Mouse (Mus musculus): ENCODE data around the gene Ubd.
"Not testable (repeated sequence)": the region's sequence is repeated elsewhere in the genome, so short reads cannot be mapped to it uniquely, and the experiment has no call there.

Gene Ubd

DNA sequence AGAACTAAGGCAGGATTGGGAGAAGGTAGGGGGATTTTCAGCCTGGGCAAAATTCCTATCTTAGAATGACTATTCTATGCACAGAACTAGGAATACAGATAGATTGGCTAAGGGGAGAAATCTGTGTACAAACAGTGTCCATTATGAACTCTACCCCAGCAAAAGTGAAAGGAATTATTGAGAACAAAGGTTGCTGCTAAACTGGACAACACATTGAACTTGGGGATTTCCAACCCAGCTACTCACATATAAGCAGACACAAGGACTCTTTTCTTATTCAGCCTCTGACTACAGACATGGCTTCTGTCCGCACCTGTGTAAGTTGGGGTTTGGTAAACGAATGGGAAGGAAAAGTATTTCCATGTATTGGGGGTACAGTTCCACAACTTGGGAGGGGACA lies at the start of gene Ubd:
Gene Ubd, plus strand, starts transcription at position 237 of the 400 bp plus-strand sequence.
- no peak for DNase-seq (ENCODE audit: low spot score in 2 of 2)

DNA sequence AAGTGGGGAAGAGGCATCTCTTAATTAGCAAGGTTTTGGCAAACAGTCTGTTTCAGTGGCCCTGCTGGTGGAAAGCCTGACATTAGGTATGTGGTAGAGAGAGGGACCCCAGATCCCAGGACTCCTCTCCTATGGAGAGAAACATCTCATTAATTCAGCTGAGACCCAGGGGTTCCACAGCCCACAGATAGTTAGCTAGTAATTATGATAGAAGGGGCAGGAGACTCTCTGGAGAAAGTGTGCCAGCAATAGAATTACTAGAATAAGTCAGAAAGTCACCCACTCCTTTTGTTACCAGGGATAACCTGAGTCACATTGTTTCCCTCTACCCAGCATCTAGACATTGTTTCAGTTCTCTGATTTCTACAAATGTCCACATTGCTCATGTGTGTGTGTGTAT lies 32.3 kb upstream of the Ubd start, which contains the start of gene Olfr93:
Gene Olfr93, minus strand, starts transcription at position 101 of the 400 bp plus-strand sequence.
- DNase-seq (ENCODE audit: low spot score in 2 of 2) = no peak

DNA sequence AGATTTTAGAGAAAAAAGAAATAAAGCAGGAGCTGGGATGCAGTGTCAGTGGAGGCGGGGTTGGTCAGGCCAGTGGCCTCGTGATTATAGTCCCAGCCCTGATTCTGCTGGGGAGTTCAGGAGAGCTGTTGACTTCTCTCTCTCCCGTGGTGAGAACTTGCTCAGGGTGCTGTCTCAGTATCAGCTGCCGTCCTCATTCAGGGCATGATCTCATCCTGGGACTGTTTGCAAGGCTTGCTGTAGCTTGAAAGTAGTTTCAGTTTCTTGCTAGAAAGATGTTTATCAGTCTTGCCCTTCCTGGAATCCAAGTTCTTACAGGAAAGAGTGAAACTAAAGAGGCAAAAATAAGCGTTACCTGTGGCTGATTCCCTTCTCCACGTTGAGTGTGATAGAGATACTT lies 8.2 kb upstream of the Ubd start:
- no peak for DNase-seq (ENCODE audit: low spot score in 2 of 2)

DNA sequence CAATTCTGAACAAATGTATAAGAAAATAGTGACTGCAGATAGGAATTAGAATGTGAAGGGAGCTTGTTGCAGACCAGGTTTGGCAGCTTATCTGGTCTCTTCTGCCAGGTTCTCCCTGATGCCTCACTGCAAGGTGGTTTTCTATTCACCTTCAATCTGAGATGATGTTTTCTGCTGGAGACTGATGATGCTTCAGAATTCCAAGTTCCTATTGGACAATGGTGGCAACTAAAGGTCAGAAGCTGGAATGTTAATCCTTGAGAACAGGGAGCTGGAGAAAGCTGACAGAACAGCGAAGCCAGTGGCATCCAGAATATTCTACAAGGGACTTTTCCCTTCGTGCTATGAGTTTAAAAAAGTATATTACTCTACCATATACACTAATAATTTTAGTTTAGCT lies 3.0 kb upstream of the Ubd start:
- DNase-seq (ENCODE audit: low spot score in 2 of 2) = no peak

DNA sequence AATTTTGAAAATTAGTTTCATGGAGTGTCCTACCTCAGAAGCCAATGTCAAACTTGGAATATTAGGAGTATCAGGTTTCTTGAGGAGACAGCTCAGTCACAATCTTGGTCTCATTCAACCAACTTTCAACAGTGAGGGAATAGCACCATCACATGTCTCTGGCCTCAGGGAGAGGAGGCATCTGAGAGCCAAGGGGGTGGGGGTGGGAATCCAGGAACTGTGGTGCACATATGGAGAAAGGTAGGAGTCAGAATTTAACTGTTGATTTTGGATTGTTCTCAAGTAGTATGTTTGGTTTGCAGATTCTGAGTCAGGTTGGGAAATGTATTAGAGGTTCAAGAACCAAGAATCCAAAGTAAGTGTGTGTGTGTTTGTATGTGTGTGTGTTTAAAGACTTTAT lies 660 bp upstream of the Ubd start:
- DNase-seq (ENCODE audit: low spot score in 2 of 2) = no peak

DNA sequence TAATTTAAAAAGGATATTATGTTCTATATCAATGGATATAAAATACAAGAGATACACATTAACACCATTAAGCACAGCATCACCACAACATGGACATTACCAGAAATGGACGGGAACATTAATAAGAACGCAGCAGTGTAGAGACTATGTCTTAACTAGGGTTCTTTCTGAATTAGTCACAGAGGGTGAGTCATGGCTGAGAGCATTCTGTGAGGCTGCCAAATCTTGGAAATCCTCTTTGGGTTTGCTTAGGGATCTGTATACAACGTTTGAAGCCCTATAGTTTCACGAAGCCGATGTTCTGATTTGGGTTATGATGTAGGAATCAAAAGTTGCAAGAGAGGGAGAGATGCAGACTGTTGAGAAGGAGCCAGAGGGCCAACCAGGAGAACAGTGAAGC lies 1.1 kb downstream of the Ubd start:
- DNase-seq (ENCODE audit: low spot score in 2 of 2) = no peak

DNA sequence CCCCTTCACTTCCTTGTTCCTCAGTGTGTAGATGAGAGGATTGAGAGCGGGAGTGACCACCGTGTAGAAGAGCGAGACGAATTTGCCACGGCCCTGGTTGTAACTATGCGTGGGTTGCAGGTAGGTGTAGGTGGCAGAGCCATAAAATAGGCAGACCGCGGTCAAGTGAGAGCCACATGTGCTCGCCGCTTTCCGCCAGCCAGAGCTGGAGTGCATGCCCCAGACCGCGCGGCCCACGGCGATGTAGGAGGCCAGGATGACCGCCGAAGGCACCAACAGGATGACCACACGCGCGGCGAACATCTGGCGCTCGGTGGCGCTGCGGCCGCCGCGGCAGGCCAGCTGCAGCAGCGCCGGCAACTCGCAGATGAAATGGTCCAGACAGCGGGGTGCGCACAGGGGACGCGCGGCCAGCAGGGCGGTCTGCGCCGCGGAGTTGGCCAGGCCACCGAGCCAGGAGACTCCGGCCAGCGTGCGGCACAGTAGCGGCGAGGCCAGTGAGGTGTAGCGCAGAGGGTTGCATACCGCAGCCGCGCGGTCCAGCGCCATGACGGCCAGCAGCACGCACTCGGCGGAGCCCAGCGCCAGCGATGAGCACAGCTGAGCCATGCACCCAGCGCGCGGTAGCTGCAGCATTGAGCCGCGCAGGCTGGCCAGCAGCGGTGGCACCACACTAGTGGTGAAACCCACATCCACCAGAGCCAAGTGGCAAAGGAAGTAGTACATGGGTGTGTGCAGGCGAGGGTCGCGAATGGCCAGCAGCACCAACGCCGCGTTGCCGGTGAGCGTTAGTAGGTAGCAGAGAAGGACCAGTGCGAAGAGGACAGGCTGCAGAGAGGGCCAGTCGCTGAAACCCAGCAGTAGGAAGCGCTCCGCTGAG lies 3.4 kb downstream of the Ubd start:
- no peak for DNase-seq (ENCODE audit: low spot score in 2 of 2)

DNA sequence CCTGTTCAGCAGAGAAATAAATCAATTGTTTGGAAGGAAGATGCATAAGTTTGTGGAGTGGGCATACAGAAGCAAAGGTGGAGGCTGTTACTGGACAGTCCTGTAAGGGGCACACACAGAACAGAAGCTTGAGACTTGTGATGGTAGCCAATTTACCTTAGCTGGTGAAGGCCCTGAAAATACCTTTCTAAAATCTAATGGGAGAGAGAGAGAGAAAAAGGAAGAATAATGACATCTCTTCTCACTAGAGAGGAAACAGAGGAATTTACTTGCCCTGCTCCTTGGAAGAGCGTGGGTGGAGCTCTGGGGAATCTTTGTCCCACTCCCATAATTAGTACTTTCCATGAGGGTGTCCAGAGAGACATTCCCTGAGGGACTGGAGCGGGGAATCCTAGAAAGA lies 7.2 kb downstream of the Ubd start, which contains the start of gene Olfr94:
Gene Olfr94, minus strand, starts transcription at position 101 of the 400 bp plus-strand sequence.
- DNase-seq (ENCODE audit: low spot score in 2 of 2) = no peak

DNA sequence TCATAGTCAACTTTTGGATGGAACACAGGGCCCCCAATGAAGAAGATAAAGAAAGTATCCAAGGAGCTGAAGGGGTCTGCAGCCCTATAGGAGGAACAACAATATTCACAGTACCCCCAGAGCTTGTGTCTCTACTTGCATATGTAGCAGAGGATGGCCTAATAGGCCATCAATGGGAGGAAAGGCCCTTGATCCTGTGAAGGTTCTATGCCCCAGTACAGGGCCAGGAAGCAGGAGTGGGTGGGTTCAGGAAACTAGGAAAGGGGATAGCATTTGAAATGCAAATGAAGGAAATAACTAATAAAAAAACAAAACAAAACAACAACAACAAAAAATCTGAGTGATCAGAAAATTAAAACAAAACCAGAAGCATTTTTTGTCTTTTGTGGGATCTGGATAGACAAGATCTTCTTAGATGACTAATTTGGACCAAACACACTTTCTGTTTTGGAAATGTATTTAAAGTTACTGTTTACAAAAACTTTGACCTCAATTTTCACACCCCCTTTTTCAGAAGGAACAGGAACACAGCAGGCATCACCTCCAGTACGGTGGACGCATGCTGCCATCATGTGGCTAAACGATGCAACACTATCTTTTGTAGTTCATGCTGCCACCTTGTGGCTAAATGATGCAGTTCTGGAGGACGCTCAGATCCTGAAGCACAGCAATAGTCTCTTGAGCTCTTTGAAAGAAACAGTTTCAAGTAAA lies 9.7 kb downstream of the Ubd start:
- DNase-seq (ENCODE audit: low spot score in 2 of 2) = peak; percentile 46 to 55

DNA sequence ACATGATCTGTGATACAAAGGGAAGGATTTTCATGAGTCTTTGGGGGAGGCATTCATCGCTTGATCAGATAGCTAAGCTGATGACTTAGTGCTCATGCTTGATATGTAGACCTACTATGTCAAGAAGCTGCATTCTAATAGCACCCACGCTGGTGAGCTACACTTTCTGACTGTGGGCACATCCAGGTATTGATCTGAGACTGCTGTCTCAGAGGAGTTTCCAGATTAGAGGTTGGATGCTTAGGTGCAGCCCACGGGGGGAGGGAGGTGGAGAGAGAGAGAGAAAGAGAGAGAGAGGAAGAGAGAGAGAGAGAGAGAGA lies 10.2 kb downstream of the Ubd start:
- no peak for DNase-seq (ENCODE audit: low spot score in 2 of 2)

DNA sequence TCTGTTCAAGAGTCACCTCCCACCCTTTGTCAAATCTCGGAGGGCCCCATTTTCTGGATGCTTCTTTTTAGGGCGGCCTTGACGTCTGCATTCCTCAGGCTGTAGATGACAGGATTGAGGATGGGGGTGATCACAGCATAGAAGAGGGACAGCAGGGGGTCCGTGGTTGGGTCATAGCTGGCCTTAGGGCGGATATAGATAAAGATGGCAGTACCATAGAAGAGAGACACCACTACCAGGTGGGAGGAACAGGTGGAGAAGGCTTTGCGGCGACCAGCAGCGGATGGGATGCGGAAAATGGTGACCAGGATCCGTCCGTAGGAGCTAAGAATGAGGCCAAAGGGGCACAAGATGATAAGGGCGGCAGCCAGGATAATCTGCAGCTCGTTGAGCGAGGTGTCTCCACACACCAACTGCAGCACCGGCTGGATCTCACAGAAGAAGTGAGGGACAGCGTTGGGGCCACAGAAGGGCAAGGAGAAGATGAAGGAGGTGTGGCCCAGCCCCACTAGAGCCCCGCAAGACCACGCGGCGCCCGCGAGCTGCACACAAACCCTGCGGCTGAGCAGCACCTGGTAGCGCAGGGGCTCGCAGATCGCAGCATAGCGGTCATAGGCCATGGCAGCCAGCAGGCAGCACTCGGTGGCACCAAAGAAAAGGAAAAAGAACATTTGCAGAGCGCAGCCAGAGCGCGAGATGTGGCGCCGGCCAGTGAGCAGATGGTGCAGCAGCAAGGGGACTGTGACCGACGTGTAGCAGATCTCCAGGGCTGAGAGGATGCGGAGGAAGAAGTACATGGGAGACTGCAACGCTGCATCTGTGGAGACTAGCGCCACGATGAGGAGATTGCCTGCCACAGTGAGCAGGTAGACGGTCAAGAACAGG lies 17.4 kb downstream of the Ubd start:
- DNase-seq (ENCODE audit: low spot score in 2 of 2) = no peak

DNA sequence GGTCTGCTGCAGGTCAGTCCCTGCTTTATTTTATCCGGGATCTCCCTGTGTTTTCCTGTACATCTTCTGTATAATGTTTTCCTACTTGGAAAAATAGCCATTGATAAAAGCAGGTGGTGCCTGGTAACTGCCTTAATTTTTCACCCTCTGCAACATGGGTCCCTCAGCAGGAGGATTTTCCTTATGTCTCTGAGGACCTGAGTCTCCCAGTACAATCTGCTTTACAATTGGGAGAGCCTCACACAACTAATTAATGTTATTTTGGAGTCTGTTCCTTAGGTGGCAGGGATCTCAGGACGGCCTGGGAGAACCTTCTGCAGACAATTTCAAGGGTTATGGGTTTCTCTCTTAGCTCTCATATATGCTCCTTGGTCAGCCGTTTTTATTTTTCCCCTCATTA lies 19.3 kb downstream of the Ubd start, which contains the start of gene Olfr95:
Gene Olfr95, minus strand, starts transcription at position 101 of the 400 bp plus-strand sequence.
- no peak for DNase-seq (ENCODE audit: low spot score in 2 of 2)

DNA sequence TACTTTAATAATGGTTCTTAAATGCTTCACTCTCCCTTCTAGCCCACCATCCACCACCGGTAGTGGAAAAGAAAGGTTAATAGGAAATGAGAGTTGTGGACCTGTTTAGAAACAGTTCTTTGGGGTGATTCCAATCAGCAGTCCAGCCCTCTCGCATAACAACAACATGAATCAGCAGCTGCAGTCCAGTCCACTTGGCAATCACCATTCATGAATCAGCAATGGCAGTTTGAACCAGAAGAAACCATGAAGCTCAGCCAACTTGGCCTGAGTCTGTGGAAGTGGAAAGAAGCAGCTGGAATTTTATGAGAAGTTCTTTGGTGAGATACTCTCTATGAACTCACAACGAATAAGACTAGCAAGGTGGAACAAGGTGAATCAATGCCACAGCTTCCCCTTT lies 24.8 kb downstream of the Ubd start:
- DNase-seq (ENCODE audit: low spot score in 2 of 2) = no peak

DNA sequence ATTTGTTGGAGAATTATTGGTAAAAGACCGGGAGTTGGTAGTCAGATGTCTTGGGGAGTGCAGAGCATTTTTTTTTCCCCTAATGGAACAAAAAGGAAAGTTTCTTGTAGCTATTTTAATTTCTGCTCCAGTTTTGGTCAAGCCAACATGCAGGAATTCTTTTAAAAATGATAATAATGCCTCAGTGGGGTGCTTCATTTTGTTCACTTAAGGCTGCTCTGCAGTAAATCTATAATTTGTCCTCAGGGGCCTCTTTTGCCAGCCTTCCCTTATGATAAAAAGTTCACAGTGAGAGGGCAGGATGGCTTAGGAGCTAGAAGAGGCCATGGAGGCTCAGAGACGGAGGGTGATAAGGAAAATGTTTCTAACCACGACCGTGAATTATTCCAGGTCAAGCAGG lies 26.2 kb downstream of the Ubd start, which contains the start of gene Olfr96:
Gene Olfr96, plus strand, starts transcription at position 301 of the 400 bp plus-strand sequence.
- no peak for DNase-seq (ENCODE audit: low spot score in 2 of 2)

DNA sequence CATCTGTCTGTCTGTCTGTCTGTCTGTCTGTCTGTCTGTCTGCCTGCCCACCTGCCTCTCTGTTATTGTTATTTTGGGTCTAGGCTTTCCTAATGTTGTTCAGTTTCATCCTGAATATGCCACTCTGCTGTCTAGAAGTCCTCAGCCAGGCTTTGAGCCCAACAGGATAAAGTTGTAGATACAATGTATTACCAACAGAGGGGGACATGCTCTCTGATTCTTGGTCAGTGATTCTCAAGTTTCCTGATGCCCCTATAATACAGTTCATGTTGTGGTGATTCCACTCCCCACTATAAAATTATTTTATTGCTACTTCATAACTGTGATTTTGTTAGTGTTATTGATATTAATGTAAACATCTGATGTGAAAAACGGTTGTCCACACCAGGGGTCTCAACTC lies 28.2 kb downstream of the Ubd start:
- DNase-seq (ENCODE audit: low spot score in 2 of 2) = no peak

DNA sequence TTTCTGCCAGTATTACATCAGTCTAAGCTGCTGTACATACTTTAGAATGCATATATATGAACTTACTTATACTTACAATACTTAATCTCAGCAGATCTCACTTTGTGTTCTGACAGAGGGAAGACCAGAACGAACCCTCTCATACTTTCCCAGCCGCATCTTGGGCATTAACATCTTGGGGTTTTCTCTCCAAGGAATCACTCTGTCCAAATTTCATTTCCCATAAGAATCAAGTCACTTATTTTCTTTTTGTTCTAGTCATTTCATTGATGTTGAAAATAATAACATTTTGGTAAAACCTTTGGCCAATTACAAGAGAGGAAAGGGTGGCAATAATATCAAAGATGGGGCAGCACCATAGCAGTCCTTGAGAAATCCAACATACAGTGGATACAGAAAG lies 43.5 kb downstream of the Ubd start, which contains the start of gene Olfr97:
Gene Olfr97, minus strand, starts transcription at position 101 of the 400 bp plus-strand sequence.
- not testable (repeated sequence) for DNase-seq (ENCODE audit: low spot score in 2 of 2)

DNA sequence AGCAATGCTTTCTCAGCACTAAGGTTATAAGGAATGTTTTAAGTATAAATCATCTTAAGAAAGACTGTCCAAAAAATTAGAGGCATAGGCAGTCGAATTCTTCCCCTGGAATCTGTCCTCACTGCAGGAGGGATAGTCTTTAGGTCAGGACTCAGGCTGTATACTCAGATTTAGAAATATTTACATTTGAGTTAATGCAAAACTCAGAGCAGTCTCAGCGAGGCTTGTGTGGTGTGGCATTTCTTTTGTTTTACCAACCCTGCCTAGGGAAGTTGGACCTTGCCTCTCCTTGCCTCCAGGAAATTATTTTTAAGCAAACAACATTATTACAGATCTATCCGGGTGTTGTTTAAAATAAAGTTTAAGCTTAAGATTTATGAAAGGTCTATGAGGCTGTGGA lies 48.5 kb downstream of the Ubd start:
- no peak for DNase-seq (ENCODE audit: low spot score in 2 of 2)

Measured in spleen, postnatal 36 days (tissue).